Mouse (Mus musculus): ENCODE data around the gene Brca2.

- TF ChIP-seq CTCF (IDR thresholded peaks at IDR 0.05) (no peak), EP300 (IDR thresholded peaks at IDR 0.05) (no peak)
These were observed 79.2 kb downstream of the Brca2 start for GRCm38 (mm10) chr5:150601441-150602230.

All from lung, postnatal 0 days (tissue).